Comparison of ENCODE assay signal across 8 mouse cellular contexts in genomic region chr6:51508750-51509648, GRCm38 (mm10). TPM values are rescaled to one million over a fixed set of nuclear protein-coding genes. Genes with fewer than 3 reads are reported as not detected.
A peak's percentile ranks its signal among the peaks of the same experiment; 100 is the strongest.
DNase-seq lines count a peak whose midpoint lies in the region; ATAC-seq lines count a peak whose summit lies in the region.

No protein-coding gene starts in this region.

- H3K4me2 ChIP-seq in hindbrain, embryonic 12.5 days (replicated peaks) = peak overlapping the region; percentile 48

- no peaks in the 10 kb centered on the region for H3K4me1 ChIP-seq in hindbrain, embryonic 12.5 days

- no peaks in the 10 kb centered on the region for H3K27me3 ChIP-seq in hindbrain, embryonic 12.5 days

- H3K4me3 ChIP-seq in hindbrain, embryonic 12.5 days = peak overlapping the region; percentile 27

- H3K9ac ChIP-seq in hindbrain, embryonic 12.5 days = peak overlapping the region; percentile 39; the same call in 1 of the 2 replicates

- no peaks in the 10 kb centered on the region for H3K36me3 ChIP-seq in hindbrain, embryonic 12.5 days

- H3K27ac ChIP-seq in hindbrain, embryonic 12.5 days = no peak overlapping the region

- no peaks in the 10 kb centered on the region for H3K9me3 ChIP-seq in hindbrain, embryonic 12.5 days (replicated peaks)

- 27% methylated on average over 18 of the region's 18 CpGs for WGBS in hindbrain, embryonic 12.5 days

- no peak for ATAC-seq in hindbrain, embryonic 12.5 days (ENCODE audit: low FRiP score)

- peak; percentile 84 for DNase-seq in MN1 (ENCODE audit: low spot score)
- DNase-seq in cerebellum, adult 9-10 months = peak; percentile 77
- peak; percentile 46 to 58 for DNase-seq in frontal cortex, postnatal 14 days (ENCODE audit: low spot score in 2 of 2)
- peak; percentile 55 to 60 for DNase-seq in layer of hippocampus, postnatal 36 days
- peak; percentile 82 for DNase-seq in lung, postnatal 14 days
- DNase-seq in retina, embryonic 14.5 days (ENCODE audit: low spot score) = peak; percentile 83
- peak; percentile 81 for DNase-seq in thymus, postnatal 25 days

RNA-seq across cellular contexts. Expression of gene Snx10, which starts 14.7 kb away (rescaled TPM):
- 39.7 and 43.1 TPM in 2 replicates for polyA plus RNA-seq in hindbrain, embryonic 12.5 days (2016; fragmentation: Nextera tagmentation; extraction: Ambion mirVana)
- 100 to 1,000 TPM; 104 to 106 TPM for total RNA-seq in layer of hippocampus, postnatal 36 days (2021)

RNA-seq across cellular contexts. Expression of gene Cbx3, which starts 38.8 kb away (rescaled TPM):
- 559 and 584 TPM in 2 replicates for polyA plus RNA-seq in hindbrain, embryonic 12.5 days (2016; fragmentation: Nextera tagmentation; extraction: Ambion mirVana)
- total RNA-seq in layer of hippocampus, postnatal 36 days (2021) = 100 to 1,000 TPM; 139 to 148 TPM

RNA-seq across cellular contexts. Expression of gene Hnrnpa2b1, which starts 39.3 kb away (rescaled TPM):
- polyA plus RNA-seq in hindbrain, embryonic 12.5 days (2016; fragmentation: Nextera tagmentation; extraction: Ambion mirVana) = 2,304 and 2,598 TPM in 2 replicates
- 100 to 1,000 TPM; 518 to 547 TPM for total RNA-seq in layer of hippocampus, postnatal 36 days (2021)
